Mouse (Mus musculus) liver, embryonic 13.5 days (tissue): ENCODE measurements around the gene Prkar1b. TPM values are rescaled to one million over a fixed set of nuclear protein-coding genes. Genes with fewer than 3 reads are reported as not detected.

Source experiments
- ATAC-seq: fragments of 200-750 bp; cut with Nextera tagmentation; 2 replicates; pipeline ENCODE4 v1.8.0; 2017; ENCODE audit warnings: low read depth, mild to moderate bottlenecking, moderate number of reproducible peaks, moderate library complexity
- DNase-seq: peaks from one replicate; pipeline ENCODE4 v3.0.0; 2022
- H3K27ac ChIP-seq: fragments of 300-500 bp; sonication (generic); 2 replicates; pipeline ENCODE4 v1.5.1; 2015; ENCODE audit warnings: moderate library complexity, mild to moderate bottlenecking, inconsistent platforms
- H3K27me3 ChIP-seq: fragments of 300-500 bp; sonication (generic); 2 replicates; pipeline ENCODE4 v1.6.1; 2015; ENCODE audit warnings: mild to moderate bottlenecking, inconsistent platforms
- H3K36me3 ChIP-seq: fragments of 300-500 bp; sonication (generic); 2 replicates; pipeline ENCODE4 v1.6.1; 2015; ENCODE audit warnings: mild to moderate bottlenecking, inconsistent platforms
- H3K4me1 ChIP-seq: fragments of 300-500 bp; sonication (generic); replicated peaks from 2 replicates; pipeline ENCODE4 v1.6.1; 2015; ENCODE audit warnings: inconsistent platforms
- H3K4me2 ChIP-seq: fragments of 300-500 bp; sonication (generic); 2 replicates; pipeline ENCODE4 v1.6.1; 2015; ENCODE audit warnings: inconsistent platforms, mild to moderate bottlenecking, moderate library complexity
- H3K4me3 ChIP-seq: fragments of 300-500 bp; sonication (generic); replicated peaks from 2 replicates; pipeline ENCODE4 v1.5.1; 2015; ENCODE audit warnings: mild to moderate bottlenecking, inconsistent platforms
- H3K9ac ChIP-seq: fragments of 300-500 bp; sonication (generic); 2 replicates; pipeline ENCODE4 v1.6.1; 2015; ENCODE audit warnings: mild to moderate bottlenecking, inconsistent platforms
- H3K9me3 ChIP-seq: fragments of 300-500 bp; sonication (generic); replicated peaks from 2 replicates; pipeline ENCODE4 v1.6.1; 2016; ENCODE audit warnings: inconsistent platforms
- WGBS: fragments of 180-500 bp; shearing (Covaris S2); methylation state at CpG from one replicate; pipeline ENCODE4 v1.1.7; 2015; ENCODE audit not compliant: insufficient replicate concordance; 5-methylcytosine and 5-hydroxymethylcytosine counted together
- polyA plus RNA-seq: library from polyadenylated mRNA; unstranded; fragments of >200 nt; fragmentation: Nextera tagmentation; extraction: Ambion mirVana; gene quantifications from 2 replicates; pipeline ENCODE4 v1.2.1, GENCODE M21; 2015

Gene Prkar1b
- polyA plus RNA-seq, 1 experiment from 2014 or later = 2.6 TPM

DNA sequence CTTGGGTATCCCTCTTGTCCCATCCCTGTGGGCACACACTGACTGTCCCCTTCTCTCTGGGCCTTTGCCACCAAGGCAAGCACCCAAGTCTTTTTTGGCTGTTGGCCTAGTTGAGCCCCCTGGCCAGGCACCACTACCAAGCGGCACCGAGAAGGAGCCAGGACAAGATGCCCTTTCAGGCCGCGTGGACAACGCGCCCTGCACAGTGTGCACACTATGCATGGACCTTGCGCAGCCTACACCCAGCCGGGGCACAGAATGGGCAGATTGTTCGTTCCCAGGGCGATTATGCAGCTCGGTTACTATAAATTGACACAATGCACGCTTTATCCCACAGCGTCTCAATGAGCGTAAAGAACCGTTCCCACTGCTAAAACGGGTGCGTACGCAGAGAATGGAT lies 98.5 kb downstream of the Prkar1b start:
- DNase-seq (no peak), ATAC-seq (no peak)
- Histone ChIP-seq H3K27me3 (no peaks in the 10 kb centered on the region), H3K4me3 (no peak overlapping the region), H3K36me3 (no peaks in the 10 kb centered on the region), H3K4me1 (no peaks in the 10 kb centered on the region), H3K9ac (no peak overlapping the region), H3K9me3 (no peaks in the 10 kb centered on the region), H3K4me2 (no peak overlapping the region), H3K27ac (no peak overlapping the region)
- WGBS = 84% methylated on average over 18 of the region's 18 CpGs

DNA sequence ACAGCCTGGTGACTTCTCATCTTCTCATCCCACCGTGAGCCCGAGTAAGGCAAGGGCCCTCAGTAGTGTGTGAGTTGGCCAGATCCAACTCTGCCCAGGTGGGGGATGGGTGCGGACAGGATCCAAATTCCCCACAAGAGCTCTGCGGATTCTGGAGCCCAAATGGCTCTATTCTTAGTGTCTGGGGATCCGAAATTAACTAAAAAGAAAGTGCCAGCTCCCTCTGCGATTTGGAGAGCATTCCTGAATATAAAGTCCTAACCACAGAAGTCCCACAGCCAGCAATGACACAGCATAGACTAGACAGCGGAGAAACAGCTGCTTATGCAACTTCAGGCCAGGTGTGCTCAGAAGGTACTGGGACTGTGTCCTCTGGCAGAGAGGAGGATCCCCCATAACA lies 100.4 kb downstream of the Prkar1b start:
- Histone ChIP-seq H3K9me3 (no peaks in the 10 kb centered on the region), H3K9ac (no peak overlapping the region), H3K4me1 (no peaks in the 10 kb centered on the region), H3K27me3 (no peaks in the 10 kb centered on the region), H3K27ac (no peak overlapping the region), H3K36me3 (no peaks in the 10 kb centered on the region), H3K4me2 (no peak overlapping the region), H3K4me3 (no peak overlapping the region)
- DNase-seq = no peak
- ATAC-seq = no peak
- WGBS = 59% methylated on average over 7 of the region's 7 CpGs

- Histone ChIP-seq H3K9ac (no peak overlapping the region), H3K4me1 (no peaks in the 10 kb centered on the region), H3K4me3 (no peak overlapping the region), H3K27ac (no peak overlapping the region), H3K36me3 (no peaks in the 10 kb centered on the region), H3K27me3 (no peaks in the 10 kb centered on the region), H3K9me3 (no peaks in the 10 kb centered on the region), H3K4me2 (no peak overlapping the region)
- no peak for ATAC-seq
- DNase-seq = no peak
- 57% methylated on average over 2 of the region's 2 CpGs for WGBS
Observed at GRCm38 (mm10) chr5:139047171-139047570, 102.6 kb downstream of the Prkar1b start.

- H3K27ac ChIP-seq = no peak overlapping the region
- H3K4me3 ChIP-seq = no peak overlapping the region
- H3K4me1 ChIP-seq = no peaks in the 10 kb centered on the region
- DNase-seq (no peak), ATAC-seq (no peak)
- H3K36me3 ChIP-seq = no peaks in the 10 kb centered on the region
- H3K9me3 ChIP-seq = no peaks in the 10 kb centered on the region
- no peaks in the 10 kb centered on the region for H3K27me3 ChIP-seq
- no peak overlapping the region for H3K9ac ChIP-seq
- H3K4me2 ChIP-seq = no peak overlapping the region
- WGBS = 43% methylated on average over 5 of the region's 5 CpGs
Observed at GRCm38 (mm10) chr5:139046636-139047035, 103.2 kb downstream of the Prkar1b start.

DNA sequence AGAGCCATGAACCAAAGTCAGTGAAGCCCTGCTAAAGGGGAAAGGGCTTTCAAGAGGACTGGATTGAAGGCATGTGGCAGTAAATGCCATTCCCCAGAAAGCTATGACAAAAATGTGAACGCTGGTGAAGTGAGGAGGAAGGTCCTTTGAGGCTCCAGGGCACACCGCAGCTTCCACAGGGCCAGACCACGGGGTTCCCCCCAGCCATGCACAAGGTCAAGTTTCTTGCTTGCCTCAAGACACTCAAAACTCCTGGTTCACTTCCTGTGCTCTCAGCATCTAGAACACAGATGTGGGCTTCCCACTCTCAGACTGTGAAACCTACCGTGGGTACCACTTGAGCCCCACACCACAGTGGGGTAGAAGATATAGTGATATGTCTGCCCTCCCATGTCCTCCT lies 106.3 kb downstream of the Prkar1b start:
- WGBS = 55% methylated on average over 4 of the region's 4 CpGs
- DNase-seq (no peak), ATAC-seq (no peak)
- Histone ChIP-seq H3K9me3 (no peaks in the 10 kb centered on the region), H3K4me2 (no peak overlapping the region), H3K4me3 (no peak overlapping the region), H3K4me1 (no peaks in the 10 kb centered on the region), H3K27me3 (no peaks in the 10 kb centered on the region), H3K36me3 (no peaks in the 10 kb centered on the region), H3K9ac (no peak overlapping the region), H3K27ac (no peak overlapping the region)

DNA sequence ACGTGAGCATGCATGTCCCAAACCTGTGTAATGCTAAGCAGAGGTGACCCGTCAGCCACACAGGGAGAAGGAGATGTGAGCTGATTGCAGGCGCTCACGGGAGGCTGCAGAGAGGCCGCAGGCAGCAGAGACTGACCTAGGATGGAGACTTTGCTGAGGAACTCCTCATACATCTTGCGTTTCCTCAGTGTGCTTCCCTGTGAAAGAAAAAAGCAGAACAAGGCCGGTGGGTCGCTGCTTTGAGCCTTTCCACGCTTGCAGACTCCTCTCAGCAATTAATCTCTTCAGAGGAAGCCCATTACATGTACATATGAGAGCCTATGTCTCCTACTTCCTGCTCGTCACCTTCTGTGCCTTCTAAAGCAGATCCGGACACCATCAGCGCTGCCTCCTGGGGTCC lies 107.5 kb downstream of the Prkar1b start:
- Histone ChIP-seq H3K27me3 (no peaks in the 10 kb centered on the region), H3K4me2 (no peak overlapping the region), H3K9ac (no peak overlapping the region), H3K27ac (no peak overlapping the region), H3K9me3 (no peaks in the 10 kb centered on the region), H3K36me3 (no peaks in the 10 kb centered on the region), H3K4me3 (no peak overlapping the region), H3K4me1 (no peaks in the 10 kb centered on the region)
- DNase-seq (no peak), ATAC-seq (no peak)
- WGBS = 39% methylated on average over 12 of the region's 12 CpGs

DNA sequence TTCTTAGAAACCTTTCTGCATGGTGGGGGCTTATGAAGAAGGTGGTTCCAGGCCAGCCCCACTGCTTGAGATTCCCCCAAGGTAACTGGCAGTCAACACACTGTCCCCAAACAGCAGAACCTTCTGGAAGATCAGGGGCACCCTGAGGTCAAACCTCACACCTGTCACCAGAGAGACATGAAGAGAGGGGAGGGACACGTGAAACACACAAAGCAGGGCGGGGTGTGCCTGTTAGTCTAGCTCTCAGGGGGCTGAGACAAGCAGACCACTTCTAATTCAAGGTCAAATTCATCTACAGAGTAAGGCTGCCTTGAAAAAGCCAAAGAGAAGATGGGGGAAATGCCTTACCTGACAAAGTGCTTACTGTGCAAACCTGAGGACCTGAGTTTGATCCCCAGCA lies 114.6 kb downstream of the Prkar1b start:
- Histone ChIP-seq H3K36me3 (no peaks in the 10 kb centered on the region), H3K9me3 (no peaks in the 10 kb centered on the region), H3K4me2 (no peak overlapping the region), H3K4me1 (no peaks in the 10 kb centered on the region; the same call in 1 of the 2 replicates), H3K27me3 (no peaks in the 10 kb centered on the region), H3K9ac (no peak overlapping the region), H3K27ac (no peak overlapping the region), H3K4me3 (no peak overlapping the region)
- ATAC-seq (no peak), DNase-seq (no peak)
- 53% methylated on average over 2 of the region's 2 CpGs for WGBS

- no peak overlapping the region for H3K4me2 ChIP-seq
- no peak overlapping the region for H3K4me3 ChIP-seq
- ATAC-seq = no peak
- H3K36me3 ChIP-seq = no peaks in the 10 kb centered on the region
- 45% methylated on average over 6 of the region's 6 CpGs for WGBS
- no peaks in the 10 kb centered on the region for H3K9me3 ChIP-seq
- DNase-seq = no peak
- H3K27ac ChIP-seq = no peak overlapping the region
- H3K4me1 ChIP-seq = no peaks in the 10 kb centered on the region; the same call in 1 of the 2 replicates
- H3K27me3 ChIP-seq = no peaks in the 10 kb centered on the region
- H3K9ac ChIP-seq = no peak overlapping the region
Observed at GRCm38 (mm10) chr5:139034746-139035145, 115.1 kb downstream of the Prkar1b start.

DNA sequence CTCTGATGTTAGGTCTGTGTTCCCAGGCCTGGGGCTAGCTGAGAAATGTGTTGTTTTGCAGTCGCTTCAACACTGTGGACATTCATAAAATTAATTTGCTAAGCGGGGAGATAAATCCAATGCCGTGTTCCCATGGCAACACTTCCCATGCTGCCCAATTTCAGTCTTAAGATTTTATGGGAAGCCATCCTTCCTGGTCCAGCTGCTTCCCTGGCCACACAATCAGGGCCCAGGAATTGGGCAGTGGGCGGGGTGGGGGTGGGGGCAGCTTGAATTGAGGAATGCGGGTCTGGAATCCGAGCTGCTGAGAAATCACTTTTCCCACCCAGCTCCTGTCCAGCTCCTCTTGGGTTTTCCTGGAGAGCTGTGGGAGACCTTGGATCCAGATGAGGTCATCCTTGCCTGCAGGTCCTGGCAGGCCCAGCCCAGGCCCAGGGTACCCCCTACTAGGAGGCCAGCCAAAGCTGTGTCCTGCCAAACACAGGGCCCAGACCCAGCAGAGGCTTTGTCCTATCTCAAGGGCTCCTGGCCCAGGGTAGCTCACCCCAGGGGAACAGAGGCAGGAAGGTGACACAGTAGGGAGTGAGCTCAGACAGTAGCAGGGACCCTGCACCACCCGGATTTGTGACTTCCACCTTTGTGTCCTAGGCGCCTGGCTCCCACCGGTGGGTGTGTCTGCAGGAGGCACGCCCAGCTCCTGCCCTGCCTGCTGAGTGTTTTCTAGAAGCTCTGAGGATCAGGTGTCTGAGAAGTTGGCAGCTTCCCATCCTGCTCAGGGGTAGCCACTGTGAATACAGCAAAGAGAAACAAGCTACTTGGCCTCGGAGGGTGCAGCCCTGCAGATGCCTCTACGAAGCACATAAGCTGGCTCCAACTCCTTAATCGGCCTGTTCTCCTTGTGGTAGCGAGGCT lies 116.1 kb downstream of the Prkar1b start:
- H3K9me3 ChIP-seq = no peaks in the 10 kb centered on the region
- ATAC-seq = no peak
- H3K4me2 ChIP-seq = no peak overlapping the region
- H3K36me3 ChIP-seq = no peaks in the 10 kb centered on the region
- no peak overlapping the region for H3K4me3 ChIP-seq
- H3K4me1 ChIP-seq = no peaks in the 10 kb centered on the region; the same call in 1 of the 2 replicates
- no peaks in the 10 kb centered on the region for H3K27me3 ChIP-seq
- WGBS = 52% methylated on average over 14 of the region's 14 CpGs
- H3K27ac ChIP-seq = no peak overlapping the region
- H3K9ac ChIP-seq = no peak overlapping the region
- DNase-seq = no peak

DNA sequence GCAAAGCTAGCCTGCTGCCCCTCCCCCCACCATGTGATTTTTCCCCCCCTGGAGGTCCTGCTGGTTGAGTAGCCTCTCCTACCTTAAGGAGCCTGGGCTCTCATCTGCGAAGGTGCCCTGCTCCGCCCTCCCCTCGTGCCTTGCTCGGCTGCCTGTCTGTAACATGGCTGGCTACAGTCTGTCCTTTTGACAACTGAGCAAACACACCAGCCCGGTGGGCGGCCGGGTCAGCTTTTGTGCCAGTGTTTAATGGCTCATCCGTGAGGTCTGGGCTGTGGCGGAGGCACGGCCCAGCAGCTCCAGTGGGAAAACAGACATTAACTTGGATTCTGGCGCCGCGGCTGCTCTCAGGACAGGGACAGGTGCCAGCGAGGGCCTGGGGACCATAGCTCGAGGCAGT lies 122.2 kb downstream of the Prkar1b start:
- Histone ChIP-seq H3K27me3 (no peaks in the 10 kb centered on the region), H3K27ac (no peak overlapping the region), H3K4me3 (no peak overlapping the region), H3K4me1 (no peaks in the 10 kb centered on the region; the same call in 1 of the 2 replicates), H3K9ac (no peak overlapping the region), H3K36me3 (no peaks in the 10 kb centered on the region), H3K4me2 (no peak overlapping the region), H3K9me3 (no peaks in the 10 kb centered on the region)
- ATAC-seq = no peak
- no peak for DNase-seq
- 66% methylated on average over 15 of the region's 15 CpGs for WGBS

DNA sequence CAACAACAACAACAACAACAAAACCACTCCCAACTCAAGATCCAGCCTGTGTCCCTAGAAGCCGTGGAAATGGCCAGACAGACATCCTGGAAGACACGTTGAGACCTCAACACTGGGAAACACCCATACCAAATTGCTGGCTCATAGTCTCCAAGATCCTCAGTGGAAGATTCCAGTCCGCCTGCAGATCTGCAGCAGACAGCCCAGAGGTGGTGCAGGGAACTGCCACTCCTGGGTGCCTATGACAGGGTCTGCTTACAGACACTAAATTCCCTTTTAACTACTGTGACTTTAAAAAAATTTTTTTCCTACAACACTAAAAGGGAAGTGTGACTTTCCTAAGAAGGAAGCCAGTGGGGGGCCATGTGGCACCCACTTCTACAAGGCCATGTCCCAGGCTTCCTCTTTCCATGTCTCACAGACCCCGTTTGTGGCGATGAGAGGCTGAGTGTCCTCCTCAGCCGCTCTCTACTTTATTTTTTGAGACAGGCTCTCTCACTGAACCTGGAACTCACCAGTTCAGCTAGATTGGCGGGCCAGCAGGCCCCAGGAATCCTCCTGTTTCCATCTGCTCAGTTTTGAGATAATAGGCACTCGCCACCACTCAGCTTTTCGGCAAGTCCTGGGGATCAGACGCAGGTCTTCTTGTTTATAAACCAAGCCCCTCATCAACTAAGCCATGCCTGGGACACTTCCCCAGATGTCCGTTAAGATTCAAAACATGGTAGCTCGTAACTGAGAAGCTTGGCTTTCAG lies 125.3 kb downstream of the Prkar1b start:
- H3K9ac ChIP-seq = no peak overlapping the region
- DNase-seq = no peak

More for the DNA sequence above, 125.3 kb downstream of the Prkar1b start:
- no peak for ATAC-seq
- WGBS = 33% methylated on average over 12 of the region's 12 CpGs
- Histone ChIP-seq H3K4me3 (no peak overlapping the region), H3K27ac (no peak overlapping the region; the same call in 1 of the 2 replicates), H3K9me3 (no peaks in the 10 kb centered on the region), H3K4me1 (no peaks in the 10 kb centered on the region), H3K36me3 (no peaks in the 10 kb centered on the region), H3K4me2 (no peak overlapping the region), H3K27me3 (no peaks in the 10 kb centered on the region)
